Mouse (Mus musculus): ENCODE data around the gene Rps6ka5.
A peak's percentile ranks its signal among the peaks of the same experiment; 100 is the strongest.

DNA sequence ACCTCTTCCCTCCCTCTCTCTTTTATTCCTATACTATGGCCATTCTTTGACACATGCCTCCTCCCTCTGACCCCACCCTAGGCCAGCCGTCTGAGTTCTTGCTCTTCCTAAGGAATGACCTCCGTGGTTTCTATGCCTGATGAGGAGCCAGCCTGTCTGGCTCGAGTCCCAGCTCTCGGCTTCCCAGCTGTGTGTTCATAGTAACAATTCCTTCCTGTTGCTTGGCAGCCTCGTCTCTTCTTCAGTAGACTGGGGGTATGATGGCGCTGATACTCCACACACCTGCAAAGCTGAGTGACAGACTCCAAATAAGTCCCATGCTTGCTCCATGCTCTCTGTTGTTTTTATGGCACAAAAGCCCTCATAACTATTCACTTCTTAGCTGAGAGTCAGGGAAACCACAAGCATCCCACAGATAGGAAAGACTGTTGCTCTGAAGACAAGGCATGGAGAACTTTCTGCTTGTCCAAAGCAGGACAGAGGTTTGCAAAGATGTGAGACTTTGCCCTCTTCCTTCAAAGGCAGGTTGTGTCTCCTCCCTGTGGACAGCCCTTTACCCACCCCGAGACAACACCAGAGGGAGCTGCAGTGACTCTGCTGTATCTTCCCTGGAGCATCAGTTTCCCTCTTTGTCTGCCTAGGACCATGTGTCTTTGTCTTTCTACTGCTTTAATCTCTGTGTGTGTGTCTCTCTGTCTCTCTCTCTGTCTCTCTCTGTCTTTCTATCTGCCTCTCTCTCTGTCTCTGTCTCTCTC is 45.6 kb upstream of the Rps6ka5 start:
- peak; percentile 76 for TF ChIP-seq CTCF (conservative IDR thresholded peaks at IDR 0.05; ENCODE audit: insufficient read depth, insufficient read length, low read depth, low read length)
- TF ChIP-seq POLR2A (IDR thresholded peaks at IDR 0.05; ENCODE audit: low read depth, low read length): no peak

Data from kidney, adult 2 months (tissue).